Mouse (Mus musculus) brain, embryonic 18.5 days (tissue): ENCODE data around the gene Nkx1-2.

Experiments used
- DNase-seq: peaks from one replicate; pipeline ENCODE4 v3.0.0-alpha.2; 2012; ENCODE audit warnings: low read depth, low spot score

Gene Nkx1-2

GRCm38 (mm10) chr7:132568817-132569216 is 30.6 kb downstream of the Nkx1-2 start:
- no peak for DNase-seq

GRCm38 (mm10) chr7:132565831-132566230 is 33.6 kb downstream of the Nkx1-2 start:
- DNase-seq: no peak

GRCm38 (mm10) chr7:132559138-132559766 is 40.2 kb downstream of the Nkx1-2 start:
- no peak for DNase-seq

- DNase-seq: no peak
These were observed 41.2 kb downstream of the Nkx1-2 start for GRCm38 (mm10) chr7:132558141-132558736.

GRCm38 (mm10) chr7:132556575-132556974 is 42.9 kb downstream of the Nkx1-2 start:
- DNase-seq: no peak

- no peak for DNase-seq
These were observed 43.5 kb downstream of the Nkx1-2 start for GRCm38 (mm10) chr7:132555911-132556310.

- DNase-seq: no peak
These were observed 45.3 kb downstream of the Nkx1-2 start for GRCm38 (mm10) chr7:132554091-132554490.

GRCm38 (mm10) chr7:132551351-132552126 is 47.9 kb downstream of the Nkx1-2 start:
- peak; percentile 81 for DNase-seq

- no peak for DNase-seq
These were observed 52.3 kb downstream of the Nkx1-2 start for GRCm38 (mm10) chr7:132547126-132547525.
